Mouse (Mus musculus): ENCODE measurements around the gene Tssk3. TPM values are rescaled to one million over a fixed set of nuclear protein-coding genes. Genes with fewer than 3 reads are reported as not detected.
"Not testable (repeated sequence)": the region's sequence is repeated elsewhere in the genome, so short reads cannot be mapped to it uniquely, and the experiment has no call there.

Tssk3 gene
- total RNA-seq, 2 experiments from 2014 or later, result not detected

- DNase-seq, result peak; percentile 94
Measured at GRCm38 (mm10) chr4:129500607-129501566, 10.1 kb upstream of the Tssk3 start.

- no peak for DNase-seq
Measured at GRCm38 (mm10) chr4:129500017-129500416, 9.2 kb upstream of the Tssk3 start.

DNA sequence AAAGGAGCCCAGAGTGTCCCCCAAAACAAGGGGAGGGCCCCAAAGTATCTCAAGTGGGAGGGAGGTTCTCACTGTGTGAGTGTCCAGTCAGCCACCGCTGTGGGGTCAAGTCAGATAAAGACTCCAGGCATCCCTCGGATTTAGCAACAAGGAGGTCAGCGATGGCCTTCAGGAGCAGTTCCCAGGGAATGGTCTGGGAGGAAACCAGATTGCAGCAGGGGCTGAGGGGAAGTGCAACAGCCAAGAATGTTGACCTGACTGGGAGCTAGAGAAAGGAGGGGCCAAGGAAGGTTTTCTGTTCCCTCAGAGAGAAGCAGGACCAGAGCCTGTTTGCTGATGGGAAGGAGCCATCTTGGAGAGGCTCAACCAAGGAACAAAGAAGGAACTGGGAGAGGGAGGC lies 8.1 kb upstream of the Tssk3 start:
- DNase-seq, result no peak

DNA sequence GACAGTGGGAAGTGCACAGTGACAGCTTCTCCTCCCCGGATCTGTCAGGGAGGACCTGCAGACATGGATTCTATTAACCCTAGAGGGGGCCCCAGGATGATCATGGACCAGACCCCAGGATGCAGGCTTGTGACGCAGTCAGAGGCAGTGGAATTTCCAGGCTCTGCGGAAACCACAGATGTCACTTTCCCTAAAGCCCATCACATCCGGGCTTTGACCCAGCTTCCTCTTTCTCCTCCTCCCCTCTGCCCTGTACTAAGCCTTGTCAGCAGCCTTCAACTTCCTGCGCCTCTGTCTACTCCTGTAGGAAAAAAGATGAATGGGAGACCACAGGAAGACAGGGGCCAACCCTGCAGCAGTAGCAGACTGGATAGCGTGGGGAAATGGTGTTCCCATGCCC lies 5.8 kb upstream of the Tssk3 start:
- DNase-seq, result peak; percentile 51

- no peak for DNase-seq
Measured at GRCm38 (mm10) chr4:129495672-129496562, 5.1 kb upstream of the Tssk3 start.

GRCm38 (mm10) chr4:129494681-129495080 lies 3.9 kb upstream of the Tssk3 start:
- no peak for DNase-seq

- no peak for DNase-seq
Measured at GRCm38 (mm10) chr4:129481090-129481489, 9.7 kb downstream of the Tssk3 start.

GRCm38 (mm10) chr4:129479863-129480262 lies 11.0 kb downstream of the Tssk3 start:
- DNase-seq, result no peak

- DNase-seq, result no peak
Measured at GRCm38 (mm10) chr4:129476047-129476446, 14.8 kb downstream of the Tssk3 start.

GRCm38 (mm10) chr4:129464286-129464815 lies 26.5 kb downstream of the Tssk3 start:
- no peak for DNase-seq

DNA sequence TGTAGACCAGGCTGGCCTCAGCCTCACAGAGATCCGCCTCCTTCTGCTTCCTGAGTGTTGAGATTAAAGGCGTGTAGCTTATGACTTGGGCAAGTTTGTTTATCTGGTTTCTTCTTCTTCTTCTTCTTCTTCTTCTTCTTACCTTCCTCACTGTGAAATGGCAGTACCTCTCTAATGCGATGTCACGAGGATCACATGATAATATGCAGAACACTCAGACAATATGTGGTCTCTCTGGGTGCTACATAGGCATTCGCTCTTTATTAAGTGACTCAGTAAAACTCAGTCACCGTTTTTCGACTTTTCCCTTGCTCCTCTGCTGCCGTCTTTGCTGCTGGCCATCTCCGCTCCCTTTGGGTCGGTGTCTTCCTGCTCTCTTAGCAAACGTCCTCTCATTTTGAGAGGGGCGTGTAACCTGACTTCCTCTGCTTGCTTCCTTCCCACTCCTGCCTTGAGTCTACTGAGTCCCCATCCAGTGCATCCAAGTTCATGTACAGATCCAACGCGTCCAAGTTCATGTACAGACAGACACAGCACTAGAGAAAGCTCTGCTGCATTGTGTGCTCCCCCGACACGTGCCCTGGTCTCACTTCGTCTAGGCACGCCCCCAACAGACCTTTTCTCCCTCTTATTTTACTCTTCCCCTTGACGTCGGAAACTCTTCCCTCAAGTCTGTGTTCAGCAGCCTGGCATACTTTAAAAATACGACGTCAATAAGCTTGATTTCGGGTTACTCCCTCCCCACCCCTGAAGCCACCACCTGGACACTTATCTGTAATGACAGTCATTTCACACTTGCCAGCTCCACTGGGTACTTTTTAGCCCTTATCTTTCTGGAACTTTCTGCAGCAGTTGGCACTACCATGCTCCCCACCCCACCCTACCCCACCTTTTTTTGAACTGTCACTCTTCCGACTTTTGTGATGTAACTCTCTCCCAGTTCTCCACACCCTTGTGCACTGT lies 27.4 kb downstream of the Tssk3 start:
- DNase-seq, result no peak

- peak; percentile 24 for DNase-seq
Measured at GRCm38 (mm10) chr4:129462118-129462517, 28.7 kb downstream of the Tssk3 start.

DNA sequence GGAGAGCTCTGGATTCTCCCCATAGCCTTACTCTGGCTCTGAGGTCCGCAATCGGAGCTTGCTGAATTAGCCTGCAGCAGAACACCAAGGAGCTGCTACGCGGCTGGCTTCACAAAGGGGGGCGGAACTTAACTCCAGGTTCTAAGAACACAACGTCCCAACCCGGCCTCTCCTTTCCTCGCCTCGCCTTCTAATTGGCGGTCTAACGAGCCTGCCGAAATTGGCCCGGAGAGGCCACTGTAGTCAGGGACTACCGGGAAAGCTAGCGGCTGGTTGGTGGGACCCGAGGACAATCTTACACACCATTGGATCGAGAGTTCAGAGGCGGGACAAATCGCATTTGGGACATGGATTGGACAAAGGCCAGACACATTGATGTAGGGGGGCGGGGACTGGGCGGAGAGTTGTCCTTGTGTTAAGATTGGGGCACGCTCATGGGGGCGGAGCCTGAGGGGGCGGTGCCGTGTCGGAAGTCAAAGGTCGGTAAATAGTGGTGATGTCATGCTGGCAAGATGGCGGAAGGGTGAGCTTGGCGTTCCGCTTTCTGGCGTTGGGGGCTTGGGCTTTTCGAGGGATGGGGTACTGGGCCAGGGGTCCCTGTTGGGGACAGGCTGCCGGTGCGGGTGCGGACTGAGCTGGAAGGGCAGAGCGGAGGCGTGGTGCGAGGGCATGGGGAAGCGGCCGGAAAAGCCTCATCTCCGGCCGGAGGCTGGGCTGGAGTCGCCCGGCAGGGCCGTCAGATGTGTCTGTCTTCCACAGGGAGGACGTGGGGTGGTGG lies 29.4 kb downstream of the Tssk3 start, which contains the start of gene Bsdc1:
Gene Bsdc1 (plus strand): TSS at position 399 of the 778 bp plus-strand sequence.
- DNase-seq, result peak; percentile 99

GRCm38 (mm10) chr4:129460827-129461182 lies 30.0 kb downstream of the Tssk3 start:
- no peak for DNase-seq

GRCm38 (mm10) chr4:129459726-129460125 lies 31.1 kb downstream of the Tssk3 start:
- no peak for DNase-seq

GRCm38 (mm10) chr4:129457311-129457710 lies 33.5 kb downstream of the Tssk3 start:
- not testable (repeated sequence) for DNase-seq

DNA sequence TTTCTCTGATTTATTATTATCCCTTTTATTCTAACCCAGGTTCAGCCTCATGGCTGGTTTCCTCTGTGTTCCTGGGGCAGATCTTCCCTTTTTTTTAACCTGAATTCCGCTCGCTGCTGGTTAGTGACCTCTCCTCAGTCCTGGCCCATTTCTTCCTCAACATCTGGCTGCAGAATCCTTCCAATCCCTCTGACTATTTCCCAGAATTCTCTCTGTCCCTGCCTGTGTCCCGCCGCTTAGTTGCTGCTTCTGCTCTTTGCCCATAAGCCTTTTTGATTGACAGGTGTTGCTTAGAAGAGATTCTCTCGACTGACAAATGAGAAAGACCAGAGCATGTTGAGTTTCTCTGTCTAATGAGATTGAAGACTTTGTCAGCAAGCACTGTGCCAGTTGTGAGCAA lies 34.7 kb downstream of the Tssk3 start:
- no peak for DNase-seq

- DNase-seq, result peak; percentile 72
Measured at GRCm38 (mm10) chr4:129455265-129455664, 35.6 kb downstream of the Tssk3 start.

- no peak for DNase-seq
Measured at GRCm38 (mm10) chr4:129451471-129452169, 39.2 kb downstream of the Tssk3 start.

DNA sequence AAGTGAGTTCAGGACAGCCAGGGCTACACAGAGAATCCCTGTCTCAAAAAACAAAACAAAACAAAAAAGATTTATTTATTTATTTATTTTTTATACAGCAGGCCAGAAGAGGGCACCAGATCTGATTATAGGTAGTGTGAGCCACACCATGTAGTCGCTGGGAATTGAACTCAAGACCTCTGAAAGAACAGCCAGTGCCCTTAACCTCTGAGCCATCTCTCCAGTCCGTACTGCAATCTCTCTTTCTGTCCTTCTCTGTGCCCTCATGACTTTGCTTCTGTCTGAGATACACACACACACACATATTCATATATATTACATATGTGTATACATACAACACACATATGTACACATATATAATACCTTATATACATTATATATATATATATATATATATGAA lies 40.0 kb downstream of the Tssk3 start:
- no peak for DNase-seq
